Mouse (Mus musculus): Measurements from ENCODE around the gene Itpr1.
A peak's percentile ranks its signal among the peaks of the same experiment; 100 is the strongest.

Itpr1 gene

DNA sequence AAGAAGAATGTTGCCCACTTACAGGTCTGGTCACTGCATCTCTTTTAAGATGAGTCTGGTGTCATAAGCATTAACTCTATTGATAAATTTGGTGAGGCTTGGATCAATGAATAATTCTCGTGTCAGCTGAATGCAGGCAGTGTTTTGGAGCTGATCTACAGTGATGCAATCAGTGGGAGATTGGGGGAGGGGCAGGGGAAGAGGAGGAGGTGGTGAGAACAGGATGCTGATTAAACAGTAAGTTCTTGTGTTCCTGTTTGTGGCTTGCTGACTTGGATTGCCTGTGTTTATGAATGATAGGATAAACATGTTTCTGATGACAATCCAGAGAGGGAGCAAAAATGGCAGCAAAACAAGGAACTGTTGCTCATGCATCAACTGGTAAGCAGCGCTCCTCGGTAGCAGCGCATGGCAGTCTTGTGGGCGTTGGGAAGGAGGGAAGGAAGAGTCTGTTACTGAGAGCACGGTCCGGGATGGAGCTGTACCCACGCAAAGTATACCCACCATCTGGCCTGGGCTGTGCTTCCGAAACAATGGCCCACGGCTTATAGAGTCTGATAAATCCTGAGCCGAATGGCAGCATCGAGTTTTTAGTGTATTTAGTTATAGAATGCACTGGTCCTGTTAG is 64.1 kb downstream of the Itpr1 start:
- peak; percentile 43 to 80 for DNase-seq (ENCODE audit: low spot score in 2 of 2)

DNA sequence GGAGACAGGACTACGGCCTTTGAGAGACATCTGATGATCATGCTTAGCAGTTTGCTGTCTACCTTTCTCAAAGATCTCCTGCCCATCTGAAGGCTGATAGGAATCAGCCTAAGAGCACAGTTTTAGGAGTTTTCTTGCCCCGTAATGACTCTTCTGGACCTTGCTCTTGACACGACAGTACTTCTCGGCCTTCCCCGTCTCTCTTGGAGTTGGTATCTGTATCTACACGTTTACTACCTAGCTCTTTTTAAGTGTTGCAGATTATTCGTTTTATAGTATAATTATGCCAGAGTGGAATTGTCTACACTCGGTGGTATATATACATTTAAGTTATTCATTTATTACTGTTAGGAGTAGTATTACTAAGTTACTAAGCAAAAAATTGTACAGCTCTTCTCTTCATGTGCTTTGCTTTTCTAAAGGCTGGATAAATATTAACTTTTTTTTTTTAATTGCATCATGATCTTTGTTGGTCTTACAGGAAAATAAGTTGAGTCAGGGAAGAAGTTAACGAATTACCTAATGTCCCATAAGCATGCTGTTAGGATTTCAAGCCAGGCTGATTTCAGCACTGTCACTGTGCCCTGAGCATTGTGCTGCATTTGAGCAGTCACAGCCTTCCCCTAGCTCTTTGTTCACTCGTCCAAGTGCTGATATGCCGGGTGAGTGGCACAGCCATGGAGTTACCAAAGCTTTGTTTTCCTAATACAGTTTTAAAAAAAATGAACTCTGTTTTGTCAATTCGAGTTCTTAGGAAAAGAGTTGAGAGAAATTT is 64.9 kb downstream of the Itpr1 start:
- no peak for DNase-seq (ENCODE audit: low spot score in 2 of 2)

DNA sequence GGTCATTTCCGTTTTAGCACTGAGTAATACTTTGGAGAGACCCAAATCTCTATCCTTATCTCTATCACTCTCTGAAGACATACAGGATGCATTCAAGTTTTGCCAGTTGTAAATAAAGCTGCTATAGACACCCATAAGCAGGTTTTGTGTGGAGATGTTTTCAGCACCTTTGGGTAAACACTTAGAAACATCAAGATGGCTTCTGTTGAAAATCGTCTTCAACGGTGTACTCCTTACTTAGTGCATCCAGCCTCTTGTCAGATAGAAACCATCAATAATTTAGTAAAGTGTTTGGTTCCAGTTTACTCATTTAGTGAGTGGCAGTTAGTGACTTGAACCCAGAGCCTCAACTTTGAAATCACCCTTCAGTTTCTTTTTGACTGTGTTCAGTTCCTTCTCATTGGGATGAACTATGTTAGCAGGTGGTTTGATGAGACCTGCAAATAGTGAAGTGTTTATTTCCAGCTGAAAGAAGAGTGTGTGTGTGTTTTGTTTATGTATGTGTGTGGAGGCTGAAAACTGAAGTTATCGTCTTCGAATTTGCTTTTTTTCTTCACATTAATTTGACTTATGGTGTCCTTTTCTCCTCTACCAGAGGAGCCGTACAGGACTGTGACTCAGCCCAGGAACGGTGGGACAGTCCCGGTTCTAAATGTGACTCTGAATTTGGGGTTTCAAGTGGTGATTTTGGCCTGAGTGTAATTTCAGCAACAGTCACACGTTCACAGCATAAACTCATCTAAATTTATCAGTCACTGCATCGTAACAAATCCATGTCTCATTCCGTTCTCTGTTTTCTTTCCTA is 66.1 kb downstream of the Itpr1 start:
- DNase-seq (ENCODE audit: low spot score in 2 of 2), result no peak

DNA sequence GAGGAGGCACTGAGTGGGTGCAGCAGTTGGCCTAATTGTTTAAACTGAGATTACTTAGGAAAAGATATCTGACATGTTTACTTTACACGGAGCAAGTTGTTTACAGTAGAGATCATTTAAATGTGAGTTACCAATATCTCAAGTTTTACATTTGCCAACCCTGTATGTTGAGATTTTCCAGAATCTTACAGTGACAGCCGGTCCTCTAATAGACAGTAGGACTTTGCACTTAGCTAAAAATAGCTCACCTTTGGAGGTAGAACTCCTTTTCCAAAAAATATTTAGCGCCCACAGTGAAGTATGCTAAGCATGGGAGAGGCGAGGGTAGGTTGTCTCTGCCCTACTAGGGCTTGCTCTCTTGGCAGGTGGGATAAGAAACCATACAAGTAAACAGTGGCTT is 69.2 kb downstream of the Itpr1 start:
- DNase-seq (ENCODE audit: low spot score in 2 of 2), result no peak

DNA sequence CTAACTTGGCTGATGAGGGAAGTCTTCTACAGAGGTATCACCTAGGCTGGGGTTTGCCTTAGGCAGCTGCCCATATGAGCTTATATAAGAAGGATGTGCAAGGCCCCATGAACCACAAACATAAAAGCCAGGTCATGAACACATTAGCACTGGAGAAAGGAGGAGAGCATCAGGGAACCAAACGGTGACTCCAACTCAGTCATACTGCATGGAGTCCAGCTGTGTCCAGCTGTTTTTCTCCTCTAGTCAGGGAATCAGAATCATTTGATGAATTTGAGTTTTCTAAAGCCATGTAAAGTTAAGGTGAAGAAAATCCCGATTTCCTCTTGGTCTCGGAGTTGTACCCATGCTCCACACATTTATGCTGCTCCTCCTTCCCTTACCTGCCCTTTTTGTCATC is 69.7 kb downstream of the Itpr1 start:
- DNase-seq (ENCODE audit: low spot score in 2 of 2), result no peak

DNA sequence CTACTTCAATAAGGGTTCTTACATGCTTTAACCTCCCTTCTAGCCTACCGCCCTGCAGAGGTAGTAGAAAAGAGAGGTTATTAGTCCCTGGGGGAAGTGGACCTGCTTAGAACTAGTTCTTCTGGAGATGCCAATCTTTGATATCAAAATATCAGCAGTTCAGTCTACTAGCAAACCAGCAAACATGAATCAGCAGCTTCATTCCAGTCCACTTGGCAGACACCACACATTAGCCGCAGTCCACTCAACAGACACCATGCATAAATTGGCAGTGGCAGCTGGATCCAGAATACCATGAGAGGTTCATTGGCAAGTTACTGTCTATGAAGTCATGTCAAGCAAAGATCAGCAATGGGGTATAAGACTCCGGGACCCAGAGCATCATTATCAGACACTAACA is 71.8 kb downstream of the Itpr1 start:
- no peak for DNase-seq (ENCODE audit: low spot score in 2 of 2)

DNA sequence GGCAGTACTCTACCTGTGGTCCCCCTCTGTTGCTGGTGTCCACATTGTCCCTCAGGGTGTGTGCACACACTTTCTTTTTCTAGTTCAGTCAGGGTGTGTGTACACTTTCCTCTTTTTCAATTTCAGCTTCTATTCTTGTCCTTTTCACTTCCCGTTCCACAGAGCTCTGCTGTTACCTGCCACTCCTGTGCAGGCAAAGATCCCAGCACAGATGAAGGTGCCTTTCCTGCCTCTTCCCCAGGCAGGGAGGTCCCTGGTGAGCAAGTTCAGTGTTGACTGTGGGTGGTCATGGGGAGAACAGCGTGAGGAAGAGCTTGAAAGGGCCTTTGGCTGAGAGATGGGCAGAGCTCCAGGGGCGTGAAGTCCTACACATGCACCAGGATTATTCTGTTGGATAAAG is 76.1 kb downstream of the Itpr1 start:
- no peak for DNase-seq (ENCODE audit: low spot score in 2 of 2)

DNA sequence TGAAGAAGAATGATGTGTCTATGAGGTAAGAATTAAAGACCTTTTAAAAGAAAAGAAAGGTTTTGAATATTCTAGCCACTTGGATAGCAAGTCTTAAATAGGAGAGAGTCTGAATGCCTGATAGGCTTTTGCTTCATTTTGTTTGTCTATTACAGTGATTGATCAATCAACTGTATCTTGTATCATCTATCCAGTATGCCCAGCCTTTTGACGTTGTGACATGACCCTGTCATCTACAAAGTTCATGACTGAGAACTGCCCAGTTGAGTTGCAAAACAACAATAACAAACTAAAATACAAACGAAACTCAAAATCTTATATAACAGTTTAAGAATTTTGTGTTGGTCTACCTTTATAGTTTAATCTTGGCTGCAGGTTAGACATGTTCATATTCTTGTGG is 78.1 kb downstream of the Itpr1 start:
- DNase-seq (ENCODE audit: low spot score in 2 of 2), result no peak

DNA sequence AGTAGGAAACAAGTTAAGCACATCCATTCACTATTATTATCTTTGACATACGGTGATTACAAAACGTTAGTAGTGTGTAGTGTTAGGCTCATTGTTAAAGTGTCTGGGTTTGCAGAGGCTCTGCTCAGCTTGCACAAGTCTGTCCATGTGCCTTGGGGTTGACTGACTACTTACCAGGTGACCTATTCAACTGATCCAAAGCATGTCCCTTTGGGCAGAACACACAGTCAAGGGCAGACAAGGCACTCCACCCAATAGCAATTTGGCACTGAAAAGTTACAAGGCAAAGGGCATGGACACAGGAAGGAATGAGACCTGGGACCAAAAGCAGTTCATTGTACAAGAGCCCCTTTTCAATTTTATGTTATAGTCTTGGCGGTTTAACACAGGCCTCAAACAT is 78.7 kb downstream of the Itpr1 start:
- DNase-seq (ENCODE audit: low spot score in 2 of 2), result no peak

DNA sequence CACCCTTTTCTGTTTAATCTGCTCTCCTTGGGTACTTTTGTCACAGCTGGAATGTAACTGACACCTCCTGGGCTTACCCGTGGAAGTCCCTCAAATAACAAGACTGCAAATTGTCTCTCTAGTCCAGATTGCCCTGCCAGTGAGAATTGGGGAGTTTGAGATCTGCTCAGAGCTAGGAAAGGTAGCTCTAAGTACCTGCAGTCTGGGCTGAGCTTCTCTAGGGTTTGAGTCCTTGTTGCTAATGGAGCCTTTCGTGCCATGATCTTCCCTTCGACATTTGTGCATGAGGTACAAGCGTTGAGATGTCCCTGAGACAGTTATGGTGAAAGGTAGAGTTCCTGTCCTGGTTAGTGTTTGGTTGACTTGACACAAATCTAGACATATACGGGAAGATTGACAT is 89.0 kb downstream of the Itpr1 start:
- DNase-seq (ENCODE audit: low spot score in 2 of 2), result no peak

DNA sequence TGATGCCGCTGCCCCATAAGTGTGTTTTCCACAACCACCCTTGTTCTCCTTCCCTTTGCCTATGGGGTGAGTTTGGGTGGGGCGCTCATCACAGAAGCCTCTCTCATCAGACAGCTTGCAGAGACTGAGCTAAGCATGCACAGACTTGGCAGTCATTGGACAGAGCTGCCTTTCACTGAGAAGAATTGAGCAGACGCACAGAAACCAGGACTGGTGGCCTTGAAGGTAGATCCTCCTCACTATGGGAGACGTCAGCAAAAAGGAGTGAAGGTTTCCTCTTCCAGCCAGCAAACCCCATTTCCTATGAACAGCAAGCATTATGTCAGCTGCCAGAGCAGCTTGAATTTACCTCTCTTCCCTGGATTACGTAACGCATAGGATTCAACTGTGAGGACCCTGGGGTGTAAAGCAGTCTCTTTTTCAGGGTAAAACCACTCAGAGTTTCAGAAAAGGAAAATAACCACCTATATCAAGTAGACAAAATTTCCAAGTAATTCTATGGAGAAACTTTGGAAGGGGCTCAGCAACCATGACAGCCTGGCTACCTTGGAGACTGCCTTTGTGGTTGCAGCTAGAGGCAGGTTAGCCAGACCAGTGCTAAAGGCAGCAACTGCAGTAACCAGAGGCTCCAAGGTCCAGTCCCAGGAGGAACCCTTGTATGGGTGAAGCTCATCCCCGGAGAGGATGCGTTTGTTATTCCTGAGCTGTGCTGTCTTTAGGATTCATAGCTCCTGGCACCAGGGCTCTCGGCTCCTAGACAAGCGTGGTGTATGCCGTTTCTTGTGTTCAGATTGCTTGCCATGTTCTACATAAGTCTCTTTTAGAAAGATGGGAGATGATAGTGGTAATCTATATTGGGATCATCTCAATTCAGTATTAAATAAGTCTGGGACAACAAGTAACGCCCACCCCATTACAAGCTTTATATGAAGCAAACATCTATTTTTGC is 91.0 kb downstream of the Itpr1 start:
- DNase-seq (ENCODE audit: low spot score in 2 of 2), result peak in 1 of 2 experiments; percentile 53

DNA sequence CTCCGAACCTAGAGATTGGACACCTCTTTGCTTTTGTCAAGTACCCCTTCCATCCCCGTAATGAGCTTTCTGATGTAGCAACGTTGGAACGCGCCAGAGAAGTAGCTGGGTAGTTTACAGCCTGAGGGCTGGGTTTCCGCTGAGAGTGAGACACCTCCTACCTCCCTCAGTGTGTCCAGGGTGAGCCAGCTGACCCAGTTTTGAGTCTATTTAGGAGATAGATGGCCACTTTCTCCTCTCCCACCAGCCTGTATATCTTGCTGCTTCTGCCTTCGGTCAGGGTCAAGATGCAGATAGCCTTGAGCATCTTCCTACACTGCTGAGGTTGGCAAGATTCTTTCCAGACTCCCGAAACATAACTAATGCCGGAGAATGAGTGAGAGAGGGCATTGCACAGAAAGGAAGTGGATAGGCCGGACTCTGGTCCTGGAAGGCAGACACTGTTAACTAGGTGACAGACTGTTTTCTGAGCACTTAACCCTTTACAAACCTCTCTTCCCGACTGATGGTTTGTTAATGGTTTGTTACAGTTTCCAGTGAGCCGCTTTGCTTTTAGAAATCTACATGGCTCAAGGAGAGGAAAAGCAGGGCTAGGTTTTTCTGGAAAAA is 92.4 kb downstream of the Itpr1 start:
- no peak for DNase-seq (ENCODE audit: low spot score in 2 of 2)

DNA sequence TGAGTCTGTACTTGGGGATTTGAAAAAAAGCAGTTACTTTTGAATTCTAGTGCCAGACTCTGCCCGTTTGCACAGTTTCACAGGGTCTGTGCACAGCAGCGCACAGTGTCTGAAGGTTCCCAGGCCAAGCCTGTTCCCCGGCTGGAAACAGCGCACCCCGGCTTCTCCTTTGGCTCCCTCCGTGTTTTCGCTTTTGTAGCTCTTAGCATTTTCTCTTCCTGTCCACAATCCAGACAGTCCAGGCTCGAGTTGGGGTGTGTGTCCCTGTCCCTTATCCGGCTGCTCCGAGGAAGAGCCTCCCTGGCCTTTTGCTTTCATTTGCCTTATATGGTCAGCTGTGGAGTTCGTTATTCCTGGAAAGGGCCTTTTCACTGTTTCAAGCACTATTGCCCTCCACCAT is 93.3 kb downstream of the Itpr1 start:
- no peak for DNase-seq (ENCODE audit: low spot score in 2 of 2)

DNA sequence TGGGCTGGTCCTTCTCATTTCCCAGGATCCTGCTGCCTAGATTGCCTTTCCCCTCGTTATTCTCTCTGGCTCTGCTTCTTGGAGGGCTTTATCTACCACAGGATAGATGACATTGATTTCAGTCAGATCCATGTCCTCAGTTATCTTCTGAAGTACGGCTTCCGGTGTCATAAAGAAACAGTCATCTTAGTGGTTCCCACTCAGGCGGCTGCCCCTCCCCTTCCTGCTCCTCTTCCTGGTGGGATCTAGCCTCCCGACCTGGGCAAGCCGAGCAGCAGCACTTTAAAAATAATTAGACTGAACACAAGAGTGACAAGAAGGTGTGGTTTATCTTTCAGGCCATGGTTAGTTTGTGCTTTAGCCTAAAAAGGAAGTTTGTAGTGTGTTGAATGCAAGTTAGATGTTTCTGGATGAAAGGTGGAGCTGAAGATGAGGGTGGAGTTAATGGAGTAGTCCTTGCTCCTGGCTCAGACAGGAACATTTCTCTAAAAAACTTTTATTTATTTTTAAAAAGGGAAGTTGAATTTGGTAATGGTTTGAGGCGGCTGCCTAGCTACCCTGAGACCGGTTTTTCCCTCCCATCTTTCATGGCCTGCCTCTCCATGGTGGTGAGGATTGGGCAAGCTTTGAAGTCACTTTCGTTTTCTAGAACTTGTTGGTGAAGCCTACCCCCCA is 94.2 kb downstream of the Itpr1 start:
- no peak for DNase-seq (ENCODE audit: low spot score in 2 of 2)

DNA sequence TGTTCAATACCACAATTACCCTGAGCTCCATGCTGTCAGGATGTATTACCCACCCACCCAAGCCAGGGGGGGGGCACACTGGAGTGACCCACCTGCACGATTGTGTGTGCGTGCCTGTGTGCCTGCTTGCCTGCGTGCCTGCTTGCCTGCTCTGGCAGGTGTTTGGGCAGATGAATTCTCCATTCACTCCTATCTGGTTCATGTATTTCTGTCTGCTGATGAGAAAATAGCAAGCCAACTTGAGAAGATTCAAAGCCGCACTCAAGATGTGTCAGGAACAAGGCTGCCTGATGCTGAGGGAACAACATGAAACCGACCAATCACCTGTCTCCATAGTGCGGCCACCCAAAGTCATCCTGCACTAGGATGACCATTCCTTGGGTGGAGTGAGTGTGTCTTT is 94.9 kb downstream of the Itpr1 start:
- no peak for DNase-seq (ENCODE audit: low spot score in 2 of 2)

DNA sequence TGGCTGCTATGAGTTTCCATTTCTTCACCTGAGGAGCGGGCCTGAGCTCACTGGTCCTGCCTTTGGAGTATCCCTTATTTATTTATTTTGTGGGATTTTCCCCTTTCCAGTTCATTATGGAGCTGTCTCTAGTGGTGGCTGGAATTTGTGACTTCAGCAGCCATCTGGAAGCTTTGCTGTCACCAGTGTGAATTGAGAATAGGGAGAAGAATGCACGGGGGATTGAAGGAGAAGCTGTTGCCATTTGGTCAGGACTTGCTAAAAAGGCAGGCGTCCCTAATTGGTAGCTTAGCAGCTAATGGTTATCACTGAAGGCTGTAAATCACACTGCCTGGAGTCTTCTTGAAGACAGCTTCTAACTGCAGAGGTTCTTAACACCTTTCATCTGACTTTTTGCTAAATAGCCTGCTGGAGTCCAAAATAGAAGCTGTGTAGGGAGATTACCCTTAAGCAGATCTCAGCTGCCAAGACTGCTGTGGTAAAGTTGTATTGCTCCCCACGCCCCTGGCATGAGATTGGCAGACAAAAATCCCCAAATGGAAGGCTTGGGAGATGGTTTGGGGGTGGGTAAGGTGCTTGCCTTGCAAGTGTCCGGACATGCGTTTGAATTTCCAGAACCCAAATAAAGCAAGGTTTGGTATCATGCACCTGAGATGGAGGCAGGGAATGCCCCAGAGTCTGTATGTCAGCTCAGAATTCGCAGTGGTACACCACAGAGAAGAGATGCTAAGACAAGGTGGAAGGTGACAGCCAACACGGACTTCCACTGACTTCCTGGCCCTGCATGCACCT is 96.7 kb downstream of the Itpr1 start:
- DNase-seq (ENCODE audit: low spot score in 2 of 2), result peak in 1 of 2 experiments; percentile 61

DNA sequence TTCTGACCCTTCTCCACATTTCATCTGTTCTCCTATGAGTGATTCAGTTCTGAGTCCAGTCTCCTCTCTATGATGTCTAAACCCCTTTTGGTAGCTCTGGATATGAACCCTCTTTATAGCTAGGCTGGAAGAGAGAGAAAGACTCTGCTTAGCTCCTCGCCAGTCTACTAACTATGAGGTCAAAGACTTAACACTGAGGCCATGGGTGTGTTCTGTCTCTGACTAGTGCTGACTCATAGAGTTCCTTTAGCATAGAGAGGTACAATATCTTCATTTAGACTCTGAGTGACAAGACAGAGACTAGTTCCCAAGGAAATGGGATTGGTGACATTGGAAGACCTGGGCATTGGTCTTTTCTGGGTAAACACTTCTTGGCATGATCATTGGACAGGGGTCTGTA is 100.2 kb downstream of the Itpr1 start:
- DNase-seq (ENCODE audit: low spot score in 2 of 2), result no peak

DNA sequence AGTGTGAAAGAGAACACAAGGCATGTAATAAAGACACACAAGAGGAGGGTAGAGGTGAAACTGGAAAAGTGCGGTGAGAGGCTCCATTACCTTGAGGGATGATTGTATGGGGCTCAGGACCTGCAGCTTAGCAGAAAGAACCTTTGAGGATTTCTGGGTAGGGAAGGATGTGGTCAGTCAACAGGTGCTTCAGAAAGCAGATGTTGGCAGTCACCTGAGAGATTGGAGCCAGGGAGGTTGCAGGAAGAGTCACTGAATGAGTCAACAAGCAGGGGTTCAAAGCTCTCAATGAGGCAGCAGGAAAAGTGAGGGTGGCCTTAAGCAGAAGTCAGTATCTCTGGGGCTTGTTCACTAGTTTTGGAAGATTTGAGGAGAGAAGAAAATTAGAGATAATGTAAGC is 101.1 kb downstream of the Itpr1 start:
- DNase-seq (ENCODE audit: low spot score in 2 of 2), result no peak

DNA sequence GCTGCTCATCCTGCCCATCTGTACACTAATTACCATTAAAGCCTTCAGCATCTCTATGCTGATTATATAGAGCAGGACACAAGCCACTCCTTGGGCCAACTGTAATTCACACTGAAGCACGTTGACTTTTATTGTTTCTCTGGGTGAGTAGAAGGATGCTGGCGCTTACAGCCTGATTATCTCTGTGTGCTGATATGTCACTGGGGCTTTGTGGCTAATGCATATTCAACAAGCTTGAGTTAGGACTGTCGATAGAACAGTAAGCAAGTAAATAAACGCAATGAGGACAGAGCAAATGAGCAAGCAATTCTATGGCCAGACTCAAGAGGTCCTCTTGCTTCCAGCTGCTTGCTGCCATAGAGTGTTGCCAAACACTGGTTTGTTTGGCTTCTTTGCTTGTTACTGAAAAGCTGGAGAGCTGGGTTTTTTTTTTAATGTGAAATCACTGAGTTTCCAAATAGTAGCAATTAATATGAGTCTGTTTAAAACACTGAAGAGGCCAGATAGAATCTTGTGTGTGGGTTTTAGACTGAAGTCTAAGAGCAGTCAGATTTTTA is 103.5 kb downstream of the Itpr1 start:
- no peak for DNase-seq (ENCODE audit: low spot score in 2 of 2)

DNA sequence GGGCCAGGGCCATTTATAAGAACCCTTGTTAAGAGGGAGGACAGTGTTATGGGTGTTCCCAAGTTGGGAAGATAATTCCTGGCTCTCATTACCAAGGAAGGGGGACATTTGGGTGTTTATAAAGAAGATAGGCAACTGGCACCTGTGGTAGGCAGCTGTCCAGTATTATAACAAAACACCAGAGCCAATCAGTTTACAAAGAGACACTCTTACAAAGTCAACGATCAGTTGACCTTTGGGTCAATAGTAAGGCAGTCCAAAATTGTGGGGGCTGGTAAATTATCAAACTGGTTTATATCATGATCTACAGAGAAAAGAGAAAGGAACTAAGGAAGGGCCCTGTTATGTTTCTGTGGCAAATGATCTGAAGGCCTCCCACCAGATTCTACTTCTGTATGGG is 104.1 kb downstream of the Itpr1 start:
- no peak for DNase-seq (ENCODE audit: low spot score in 2 of 2)

Measured in left cerebral cortex, adult 9 months (tissue).